Mouse (Mus musculus) monocyte, adult 5-6 weeks (primary cell): ENCODE measurements around the gene Ppia. TPM values are rescaled to one million over a fixed set of nuclear protein-coding genes. Genes with fewer than 3 reads are reported as not detected.

ENCODE experiments used
- total RNA-seq: library from RNA; stranded (forward); fragments of 200-1000, 200-491, 200-594 nt; gene quantifications from 3 replicates; pipeline ENCODE4 v1.2.3, GENCODE M21; 2017

Gene Ppia
- total RNA-seq, 1 experiment from 2014 or later: 1,115 TPM

Other genes with a start within 250 kb of the Ppia start
- 0.85 to 2.3 TPM (median 1.9 TPM) in 3 replicates for gene A730071L15Rik, start 215.4 kb upstream of the Ppia start, total RNA-seq
- 28.7 to 49.9 TPM (median 29.7 TPM) in 3 replicates for gene Nudcd3, start 215.0 kb upstream of the Ppia start, total RNA-seq
- not detected in 3 replicates for gene Npc1l1, start 185.3 kb upstream of the Ppia start, total RNA-seq
- 8.9 to 37.0 TPM (median 20.5 TPM) in 3 replicates for gene Ddx56, start 147.7 kb upstream of the Ppia start, total RNA-seq
- gene Tmed4, start 140.6 kb upstream of the Ppia start, total RNA-seq: 21.0 to 35.8 TPM (median 33.1 TPM) in 3 replicates
- gene Ogdh, start 123.8 kb upstream of the Ppia start, total RNA-seq: 81.0 to 137 TPM (median 90.9 TPM) in 3 replicates
- gene Zmiz2, start 26.4 kb upstream of the Ppia start, total RNA-seq: 11.9 to 27.0 TPM (median 16.3 TPM) in 3 replicates
- gene H2afv, start 29.0 kb downstream of the Ppia start, total RNA-seq: 31.2 to 51.6 TPM (median 37.9 TPM) in 3 replicates
- gene Purb, start 60.5 kb downstream of the Ppia start, total RNA-seq: 67.4 to 82.3 TPM (median 75.6 TPM) in 3 replicates
- gene Myo1g, start 105.5 kb downstream of the Ppia start, total RNA-seq: 572 to 636 TPM (median 611 TPM) in 3 replicates
- gene Ccm2, start 131.4 kb downstream of the Ppia start, total RNA-seq: 148 to 199 TPM (median 172 TPM) in 3 replicates
- gene Nacad, start 190.6 kb downstream of the Ppia start, total RNA-seq: 0.78 to 2.7 TPM (median 0.85 TPM) in 3 replicates
- 14.7 to 21.2 TPM (median 15.2 TPM) in 3 replicates for gene Tbrg4, start 210.6 kb downstream of the Ppia start, total RNA-seq
- not detected in 3 replicates for gene Wap, start 223.2 kb downstream of the Ppia start, total RNA-seq
- gene Ramp3, start 243.1 kb downstream of the Ppia start, total RNA-seq: not detected in 3 replicates